Mouse (Mus musculus) forebrain, embryonic 13.5 days (tissue): ENCODE measurements at regions not wholly inside any gene's neighbourhood (a gene's known extent, or its start where the extent isn't known, plus 50 kb on each side); places are given as distances from the start of the nearest gene placed in this dataset.

Experiments used
- ATAC-seq: fragments of 200-750 bp; cut with Nextera tagmentation; 2 replicates; pipeline ENCODE4 v1.8.0; 2017
- H3K27ac ChIP-seq: fragments of 300-500 bp; sonication (generic); 2 replicates; pipeline ENCODE4 v1.5.1; 2015; ENCODE audit warnings: inconsistent platforms, mild to moderate bottlenecking, moderate library complexity
- H3K27me3 ChIP-seq: fragments of 300-500 bp; sonication (generic); 2 replicates; pipeline ENCODE4 v1.6.1; 2015; ENCODE audit warnings: mild to moderate bottlenecking, inconsistent platforms
- H3K36me3 ChIP-seq: fragments of 300-500 bp; sonication (generic); 2 replicates; pipeline ENCODE4 v1.6.1; 2015; ENCODE audit warnings: mild to moderate bottlenecking, inconsistent platforms; ENCODE audit not compliant: poor library complexity, severe bottlenecking
- H3K4me1 ChIP-seq: fragments of 300-500 bp; sonication (generic); 2 replicates; pipeline ENCODE4 v1.6.1; 2015; ENCODE audit warnings: inconsistent platforms
- H3K4me2 ChIP-seq: fragments of 300-500 bp; sonication (generic); 2 replicates; pipeline ENCODE4 v1.6.1; 2015; ENCODE audit warnings: inconsistent platforms, mild to moderate bottlenecking, moderate library complexity
- H3K4me3 ChIP-seq: fragments of 300-500 bp; sonication (generic); 2 replicates; pipeline ENCODE4 v1.5.1; 2015; ENCODE audit warnings: mild to moderate bottlenecking, inconsistent platforms
- H3K9ac ChIP-seq: fragments of 300-500 bp; sonication (generic); 2 replicates; pipeline ENCODE4 v1.6.1; 2015; ENCODE audit warnings: mild to moderate bottlenecking, inconsistent platforms
- H3K9me3 ChIP-seq: fragments of 300-500 bp; sonication (generic); replicated peaks from 2 replicates; pipeline ENCODE4 v1.6.1; 2016; ENCODE audit warnings: inconsistent platforms
- WGBS: fragments of 180-500 bp; shearing (Covaris S2); methylation state at CpG from one replicate; pipeline ENCODE4 v1.1.7; 2015; 5-methylcytosine and 5-hydroxymethylcytosine counted together

- peak; percentile 86 for ATAC-seq
- WGBS = 48% methylated on average over 4 of the region's 4 CpGs
- no peaks in the 10 kb centered on the region for H3K36me3 ChIP-seq
Measured at GRCm38 (mm10) chr17:15311822-15312221, 64.8 kb downstream of the Dll1 start.

DNA sequence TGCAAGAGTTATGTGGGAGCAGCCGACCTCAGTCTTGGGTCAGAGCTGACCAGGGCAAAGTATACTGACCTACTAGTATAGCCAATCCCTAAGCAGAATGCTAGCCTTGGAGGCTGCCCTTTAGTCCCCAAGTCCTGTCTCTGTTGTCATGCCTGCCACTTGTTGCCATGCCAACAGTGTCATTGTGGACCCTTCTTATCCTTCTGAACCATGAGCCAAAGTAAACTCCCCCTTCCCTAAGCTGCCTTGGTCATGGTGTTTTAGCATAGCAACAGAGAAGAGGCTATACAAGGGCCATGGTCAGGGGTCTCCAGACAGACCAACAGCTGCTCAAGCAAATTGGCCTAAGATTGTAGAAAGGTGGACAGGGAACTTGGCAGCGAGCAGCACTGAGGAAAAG is 66.2 kb downstream of the Dll1 start:
- Histone ChIP-seq H3K27me3 (no peaks in the 10 kb centered on the region), H3K4me2 (no peak overlapping the region), H3K27ac (no peak overlapping the region), H3K4me1 (peaks cover 7% of the 10 kb centered on the region; the same call in 1 of the 2 replicates), H3K9ac (no peak overlapping the region), H3K36me3 (no peaks in the 10 kb centered on the region), H3K4me3 (no peak overlapping the region), H3K9me3 (no peaks in the 10 kb centered on the region)
- WGBS = 85% methylated on average over 2 of the region's 2 CpGs
- no peak for ATAC-seq

More at GRCm38 (mm10) chr17:15311822-15312221, 64.8 kb downstream of the Dll1 start:
- Histone ChIP-seq H3K27me3 (no peaks in the 10 kb centered on the region), H3K4me1 (peaks cover 7% of the 10 kb centered on the region; the same call in 1 of the 2 replicates), H3K4me3 (no peak overlapping the region), H3K4me2 (no peak overlapping the region), H3K9me3 (no peaks in the 10 kb centered on the region), H3K9ac (no peak overlapping the region), H3K27ac (no peak overlapping the region)

DNA sequence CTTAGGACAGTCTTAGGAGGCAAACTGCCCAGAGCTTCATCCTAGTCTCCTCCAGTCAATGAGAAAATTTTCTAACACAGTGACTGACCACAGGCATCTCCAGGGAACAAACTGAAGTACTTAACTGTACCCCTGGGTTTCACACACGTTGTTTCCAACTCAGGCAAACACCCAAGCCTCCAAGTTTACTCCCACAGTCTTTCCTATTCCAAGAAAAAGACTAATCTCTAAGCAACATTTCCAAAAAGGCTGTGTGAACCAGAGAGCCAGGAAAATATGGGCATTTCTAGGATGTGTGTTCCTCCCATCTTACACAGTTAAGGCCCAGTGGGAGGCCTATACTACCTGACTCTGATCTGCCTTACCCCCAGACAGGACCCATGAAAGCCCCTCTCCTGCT is 74.6 kb downstream of the Dll1 start:
- H3K4me1 ChIP-seq = no peaks in the 10 kb centered on the region
- H3K27me3 ChIP-seq = no peaks in the 10 kb centered on the region
- H3K36me3 ChIP-seq = no peaks in the 10 kb centered on the region
- no peak overlapping the region for H3K9ac ChIP-seq
- H3K9me3 ChIP-seq = no peaks in the 10 kb centered on the region
- 58% methylated on average over 1 of the region's 1 CpGs for WGBS
- no peak overlapping the region for H3K4me3 ChIP-seq
- no peak overlapping the region for H3K27ac ChIP-seq
- ATAC-seq = no peak
- H3K4me2 ChIP-seq = no peak overlapping the region

DNA sequence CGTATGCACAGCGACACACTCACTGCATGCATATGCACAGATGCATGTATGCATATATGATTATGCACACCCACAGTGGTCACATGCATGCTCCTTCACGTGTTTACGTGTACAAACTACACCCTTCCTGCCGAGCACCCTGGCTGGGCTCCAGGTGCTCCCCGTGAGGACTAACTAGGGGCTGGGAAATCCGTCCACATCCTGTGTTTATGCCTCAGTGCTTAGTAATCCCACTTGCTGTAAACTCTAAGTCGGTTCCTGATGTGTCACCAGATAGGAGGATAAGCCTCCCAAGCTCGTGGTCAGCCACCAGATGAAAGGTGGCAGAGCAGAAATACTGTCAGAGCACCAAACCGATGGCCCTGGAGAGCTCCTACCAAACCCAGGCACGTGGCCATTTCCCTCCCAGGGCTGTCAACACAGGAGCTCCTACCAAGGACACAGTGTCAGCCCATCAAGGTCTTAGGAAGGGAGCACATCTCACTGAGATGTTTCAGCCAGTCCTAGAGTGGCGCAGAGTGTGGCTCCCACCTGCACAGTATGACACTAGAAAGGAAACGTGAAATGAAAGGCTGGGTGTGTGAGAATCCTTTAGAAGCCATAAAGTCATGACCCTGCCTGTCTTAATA is 76.8 kb downstream of the Dll1 start:
- Histone ChIP-seq H3K36me3 (no peaks in the 10 kb centered on the region), H3K9me3 (no peaks in the 10 kb centered on the region), H3K9ac (no peak overlapping the region), H3K27me3 (no peaks in the 10 kb centered on the region), H3K4me3 (no peak overlapping the region), H3K4me2 (no peak overlapping the region), H3K27ac (no peak overlapping the region), H3K4me1 (no peaks in the 10 kb centered on the region)
- 82% methylated on average over 13 of the region's 13 CpGs for WGBS
- no peak for ATAC-seq

- Histone ChIP-seq H3K36me3 (no peaks in the 10 kb centered on the region), H3K4me1 (peaks cover 7% of the 10 kb centered on the region), H3K4me3 (no peak overlapping the region), H3K27me3 (no peaks in the 10 kb centered on the region), H3K9ac (no peak overlapping the region), H3K27ac (no peak overlapping the region), H3K9me3 (no peaks in the 10 kb centered on the region), H3K4me2 (no peak overlapping the region)
- 21% methylated on average over 5 of the region's 5 CpGs for WGBS
- no peak; the same call in 1 of the 2 replicates for ATAC-seq
Measured at GRCm38 (mm10) chr17:15294165-15294585, 82.5 kb downstream of the Dll1 start.

GRCm38 (mm10) chr17:15292490-15293070 is 84.1 kb downstream of the Dll1 start:
- no peaks in the 10 kb centered on the region for H3K9me3 ChIP-seq
- no peak for ATAC-seq
- H3K36me3 ChIP-seq = no peaks in the 10 kb centered on the region
- WGBS = 88% methylated on average over 11 of the region's 11 CpGs
- no peaks in the 10 kb centered on the region for H3K27me3 ChIP-seq
- H3K4me2 ChIP-seq = no peak overlapping the region
- no peak overlapping the region for H3K27ac ChIP-seq
- H3K9ac ChIP-seq = no peak overlapping the region
- H3K4me3 ChIP-seq = no peak overlapping the region
- peaks cover 7% of the 10 kb centered on the region for H3K4me1 ChIP-seq

- no peaks in the 10 kb centered on the region for H3K36me3 ChIP-seq
- no peaks in the 10 kb centered on the region for H3K9me3 ChIP-seq
- 76% methylated on average over 4 of the region's 4 CpGs for WGBS
- H3K27me3 ChIP-seq = no peaks in the 10 kb centered on the region
- no peak overlapping the region for H3K4me2 ChIP-seq
- H3K9ac ChIP-seq = no peak overlapping the region
- H3K4me3 ChIP-seq = no peak overlapping the region
- no peak overlapping the region for H3K27ac ChIP-seq
- ATAC-seq = no peak
- peaks cover 7% of the 10 kb centered on the region for H3K4me1 ChIP-seq
Measured at GRCm38 (mm10) chr17:15291626-15292025, 85.0 kb downstream of the Dll1 start.

- 89% methylated on average over 1 of the region's 1 CpGs for WGBS
- H3K4me2 ChIP-seq = no peak overlapping the region
- ATAC-seq = no peak
- no peaks in the 10 kb centered on the region for H3K36me3 ChIP-seq
- no peak overlapping the region for H3K27ac ChIP-seq
- H3K4me3 ChIP-seq = no peak overlapping the region
- no peak overlapping the region for H3K9ac ChIP-seq
- H3K9me3 ChIP-seq = no peaks in the 10 kb centered on the region
- H3K4me1 ChIP-seq = peaks cover 15% of the 10 kb centered on the region
- no peaks in the 10 kb centered on the region for H3K27me3 ChIP-seq
Measured at GRCm38 (mm10) chr17:15290326-15290725, 86.3 kb downstream of the Dll1 start.

DNA sequence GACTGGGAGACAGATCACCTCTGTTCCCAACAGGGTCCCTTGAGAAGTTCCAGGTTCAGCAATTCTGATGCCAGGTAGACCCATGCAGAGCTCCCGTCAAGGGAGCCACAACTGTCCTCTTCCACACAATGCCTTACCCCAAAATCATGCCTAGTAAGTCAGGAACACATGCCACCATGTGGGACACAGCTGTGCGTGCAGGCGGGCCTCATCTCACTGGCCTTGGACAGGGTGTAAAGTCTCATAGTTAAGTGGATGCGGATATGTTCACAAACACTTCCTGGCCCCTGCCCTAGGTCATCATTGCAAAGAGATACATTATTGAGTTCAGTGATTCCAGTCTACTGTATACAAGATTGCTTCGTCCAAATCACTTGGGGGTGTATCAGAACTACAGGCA is 87.6 kb downstream of the Dll1 start:
- H3K27me3 ChIP-seq = no peaks in the 10 kb centered on the region
- ATAC-seq = no peak
- H3K9me3 ChIP-seq = no peaks in the 10 kb centered on the region
- WGBS = 91% methylated on average over 5 of the region's 5 CpGs
- H3K36me3 ChIP-seq = no peaks in the 10 kb centered on the region
- H3K27ac ChIP-seq = no peak overlapping the region
- no peak overlapping the region for H3K4me3 ChIP-seq
- H3K4me1 ChIP-seq = peaks cover 22% of the 10 kb centered on the region
- no peak overlapping the region for H3K4me2 ChIP-seq
- H3K9ac ChIP-seq = no peak overlapping the region

- H3K27me3 ChIP-seq = no peaks in the 10 kb centered on the region
- H3K4me1 ChIP-seq = peaks cover 19% of the 10 kb centered on the region
- H3K36me3 ChIP-seq = no peaks in the 10 kb centered on the region
- no peaks in the 10 kb centered on the region for H3K9me3 ChIP-seq
- ATAC-seq = no peak
- no peak overlapping the region for H3K4me3 ChIP-seq
- H3K27ac ChIP-seq = no peak overlapping the region
- 92% methylated on average over 8 of the region's 8 CpGs for WGBS
- no peak overlapping the region for H3K4me2 ChIP-seq
- H3K9ac ChIP-seq = no peak overlapping the region
Measured at GRCm38 (mm10) chr17:15288640-15289039, 88.0 kb downstream of the Dll1 start.

- no peak for ATAC-seq
- 89% methylated on average over 2 of the region's 2 CpGs for WGBS
Measured at GRCm38 (mm10) chr17:15286596-15286995, 90.1 kb downstream of the Dll1 start.

DNA sequence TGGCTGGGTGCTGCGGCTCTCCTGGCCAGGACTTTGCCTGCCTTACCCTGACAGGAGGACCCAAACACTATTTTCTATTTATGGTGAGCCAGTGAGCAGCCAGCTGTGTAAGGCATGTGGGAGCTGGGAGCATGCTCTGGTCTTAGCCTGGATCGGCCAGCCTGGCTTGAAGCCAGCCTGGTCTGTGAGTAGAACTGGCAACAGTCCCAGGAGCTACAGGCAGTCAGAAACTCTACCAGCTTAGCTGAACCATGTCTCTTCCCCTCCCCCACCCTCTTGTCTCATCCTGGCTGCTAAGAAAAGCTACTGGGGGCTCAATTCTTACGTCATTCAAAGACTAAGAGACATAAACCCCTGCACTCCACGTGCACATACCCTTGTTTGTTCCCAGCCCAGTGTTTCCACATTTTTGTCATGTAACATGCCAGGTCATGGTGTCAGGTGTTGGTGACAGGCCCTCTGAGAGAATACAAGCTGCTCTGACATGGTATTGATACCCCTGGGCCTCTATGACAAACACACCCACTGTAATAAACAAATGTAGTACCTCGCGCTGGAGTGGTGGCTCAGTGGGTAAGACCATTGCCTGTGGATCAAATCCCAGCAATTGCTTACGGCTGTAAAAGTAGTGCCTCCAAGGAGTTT is 91.2 kb downstream of the Dll1 start:
- no peaks in the 10 kb centered on the region for H3K36me3 ChIP-seq
- no peak overlapping the region for H3K4me3 ChIP-seq
- WGBS = 43% methylated on average over 7 of the region's 7 CpGs
- ATAC-seq = peak; percentile 87
- no peak overlapping the region for H3K9ac ChIP-seq
- no peaks in the 10 kb centered on the region for H3K27me3 ChIP-seq
- H3K4me2 ChIP-seq = no peak overlapping the region
- H3K27ac ChIP-seq = peak overlapping the region; percentile 51; the same call in 1 of the 2 replicates
- peaks cover 19% of the 10 kb centered on the region for H3K4me1 ChIP-seq
- no peaks in the 10 kb centered on the region for H3K9me3 ChIP-seq

More at GRCm38 (mm10) chr17:15286596-15286995, 90.1 kb downstream of the Dll1 start:
- no peak overlapping the region for H3K27ac ChIP-seq
- no peak overlapping the region for H3K4me2 ChIP-seq
- H3K27me3 ChIP-seq = no peaks in the 10 kb centered on the region
- no peaks in the 10 kb centered on the region for H3K36me3 ChIP-seq
- peaks cover 19% of the 10 kb centered on the region for H3K4me1 ChIP-seq
- H3K9ac ChIP-seq = no peak overlapping the region
- H3K9me3 ChIP-seq = no peaks in the 10 kb centered on the region
- no peak overlapping the region for H3K4me3 ChIP-seq
